ENCODE assay signal across 12 mouse cellular contexts in genomic region chr13:40994487-40995263, GRCm38 (mm10). TPM values are rescaled to one million over a fixed set of nuclear protein-coding genes. Genes with fewer than 3 reads are reported as not detected.
DNase-seq lines count a peak whose midpoint lies in the region; ATAC-seq and TF ChIP-seq lines count a peak whose summit lies in the region.
"Had no signal": no experiment of that assay in that cellular context is flagged by ENCODE, and none has a peak within 500 bp of the region (broad histone marks: within the 10 kb centered on the region; RNA-seq: fewer than 3 reads in every experiment).

No protein-coding gene starts in this region.

- no peaks in the 10 kb centered on the region for H3K9me3 ChIP-seq in liver, embryonic 11.5 days (ENCODE audit: control insufficient read depth, low read length)
- no peaks in the 10 kb centered on the region for H3K9me3 ChIP-seq in embryonic facial prominence, embryonic 12.5 days
- no peaks in the 10 kb centered on the region for H3K9me3 ChIP-seq in liver, embryonic 13.5 days (replicated peaks)
- H3K9me3 ChIP-seq: limb, embryonic 15.5 days had no signal

- H3K27me3 ChIP-seq in liver, adult 2 months (ENCODE audit: control insufficient read depth, insufficient read depth, low read length), result no peaks in the 10 kb centered on the region
- H3K27me3 ChIP-seq in liver, embryonic 11.5 days (replicated peaks; ENCODE audit: control insufficient read depth, insufficient read depth, low read length), result no peaks in the 10 kb centered on the region
- no peaks in the 10 kb centered on the region for H3K27me3 ChIP-seq in embryonic facial prominence, embryonic 12.5 days
- no peaks in the 10 kb centered on the region for H3K27me3 ChIP-seq in liver, embryonic 13.5 days
- H3K27me3 ChIP-seq: limb, embryonic 15.5 days had no signal

- 9% methylated on average over 8 of the region's 8 CpGs for WGBS in liver, adult 2 months
- 31% methylated on average over 8 of the region's 8 CpGs for WGBS in liver, embryonic 11.5 days
- 37% methylated on average over 8 of the region's 8 CpGs for WGBS in embryonic facial prominence, embryonic 12.5 days
- 18% methylated on average over 8 of the region's 8 CpGs for WGBS in liver, embryonic 13.5 days (ENCODE audit: insufficient replicate concordance)

- DNase-seq in embryo, embryonic 10 days (ENCODE audit: low spot score), result peak; percentile 38
- no peak for DNase-seq in embryo, embryonic 9.5 days (ENCODE audit: extremely low spot score)
- DNase-seq in liver, adult 2 months (ENCODE audit: extremely low read depth, low read depth, low spot score), result peak; percentile 69
- DNase-seq in liver, embryonic 11.5 days (ENCODE audit: low spot score), result no peak
- DNase-seq in liver, embryonic 13.5 days, result no peak
- no peak for DNase-seq in thymus, postnatal 4 days
- DNase-seq: B cell, adult 2 months; cerebellum, postnatal 25 days; kidney, postnatal 14 days had no signal

- no peak overlapping the region for H3K4me3 ChIP-seq in liver, adult 2 months (ENCODE audit: insufficient read depth, low read depth, low read length)
- H3K4me3 ChIP-seq in liver, embryonic 11.5 days (ENCODE audit: low read depth, low read length), result no peak overlapping the region
- no peak overlapping the region for H3K4me3 ChIP-seq in embryonic facial prominence, embryonic 12.5 days
- no peak overlapping the region for H3K4me3 ChIP-seq in liver, embryonic 13.5 days (replicated peaks)
- H3K4me3 ChIP-seq: limb, embryonic 15.5 days had no signal

- no peak for TF ChIP-seq POLR2A in liver, adult 2 months (IDR thresholded peaks at IDR 0.05; ENCODE audit: extremely low read depth, insufficient read depth, low read length)

- no peaks in the 10 kb centered on the region for H3K36me3 ChIP-seq in liver, adult 2 months (ENCODE audit: control insufficient read depth, insufficient read depth, low read length)
- no peaks in the 10 kb centered on the region for H3K36me3 ChIP-seq in liver, embryonic 11.5 days (ENCODE audit: control insufficient read depth, insufficient read depth, low read length)
- no peaks in the 10 kb centered on the region for H3K36me3 ChIP-seq in embryonic facial prominence, embryonic 12.5 days
- no peaks in the 10 kb centered on the region for H3K36me3 ChIP-seq in liver, embryonic 13.5 days
- H3K36me3 ChIP-seq: limb, embryonic 15.5 days had no signal

- no peak overlapping the region for H3K4me2 ChIP-seq in liver, embryonic 11.5 days
- H3K4me2 ChIP-seq in embryonic facial prominence, embryonic 12.5 days (replicated peaks), result no peak overlapping the region
- H3K4me2 ChIP-seq in liver, embryonic 13.5 days, result peak overlapping the region; percentile 14; the same call in 1 of the 2 replicates
- H3K4me2 ChIP-seq: limb, embryonic 15.5 days had no signal

- no peak overlapping the region for H3K27ac ChIP-seq in liver, adult 2 months (replicated peaks; ENCODE audit: insufficient read depth, low read depth, low read length)
- H3K27ac ChIP-seq in liver, embryonic 11.5 days (ENCODE audit: low read depth, low read length), result no peak overlapping the region
- no peak overlapping the region for H3K27ac ChIP-seq in embryonic facial prominence, embryonic 12.5 days
- H3K27ac ChIP-seq in liver, embryonic 13.5 days, result no peak overlapping the region
- H3K27ac ChIP-seq: limb, embryonic 15.5 days had no signal

- no peaks in the 10 kb centered on the region for H3K79me2 ChIP-seq in liver, adult 2 months (ENCODE audit: control insufficient read depth, insufficient read depth, low read length)

- peaks cover 3% of the 10 kb centered on the region for H3K4me1 ChIP-seq in liver, adult 2 months (ENCODE audit: control insufficient read depth, insufficient read depth, low read length)
- 0 out of 2 replicates have a peak, but pooled peaks cover 1% of the 10 kb centered on the region for H3K4me1 ChIP-seq in liver, embryonic 11.5 days (replicated peaks; ENCODE audit: control insufficient read depth, insufficient read depth, low read length)
- H3K4me1 ChIP-seq in embryonic facial prominence, embryonic 12.5 days, result no peaks in the 10 kb centered on the region
- H3K4me1 ChIP-seq in liver, embryonic 13.5 days (replicated peaks), result peaks cover 13% of the 10 kb centered on the region
- H3K4me1 ChIP-seq: limb, embryonic 15.5 days had no signal

- no peak for ATAC-seq in liver, embryonic 11.5 days (replicated peaks; ENCODE audit: low FRiP score)
- ATAC-seq in embryonic facial prominence, embryonic 12.5 days (ENCODE audit: insufficient number of reproducible peaks, insufficient read depth, low FRiP score, low TSS enrichment), result peak; percentile 47; the same call in 1 of the 2 replicates
- ATAC-seq in liver, embryonic 13.5 days (ENCODE audit: low read depth), result no peak
- ATAC-seq in megakaryocyte, adult 5-6 weeks (ENCODE audit: poor library complexity, severe bottlenecking), result no peak

- H3K9ac ChIP-seq in liver, adult 2 months (ENCODE audit: low read depth, low read length), result no peak overlapping the region
- H3K9ac ChIP-seq in liver, embryonic 11.5 days (ENCODE audit: low read depth, low read length), result no peak overlapping the region
- H3K9ac ChIP-seq in embryonic facial prominence, embryonic 12.5 days, result no peak overlapping the region
- H3K9ac ChIP-seq in liver, embryonic 13.5 days, result peak overlapping the region; percentile 39; the same call in 1 of the 2 replicates
- H3K9ac ChIP-seq: limb, embryonic 15.5 days had no signal

- TF ChIP-seq CTCF in liver, adult 2 months (IDR thresholded peaks at IDR 0.05; ENCODE audit: low read depth, low read length), result no peak

RNA-seq across cellular contexts. Expression of gene Pak1ip1, which starts 6.1 kb away (rescaled TPM):
- 28.9 and 35.5 TPM in 2 replicates for total RNA-seq in liver, adult 2 months (2014; rRNA removed)
- 33.4 and 34.2 TPM in 2 replicates for polyA plus RNA-seq in liver, adult 2 months (2012; rRNA removed)
- polyA plus RNA-seq in liver, embryonic 11.5 days (2014; fragmentation: Nextera tagmentation; extraction: Ambion mirVana), result 105 and 109 TPM in 2 replicates
- 55.7 and 58.2 TPM in 2 replicates for polyA plus RNA-seq in embryonic facial prominence, embryonic 12.5 days (2016; fragmentation: Nextera tagmentation; extraction: Ambion mirVana)
- polyA plus RNA-seq in liver, embryonic 13.5 days (2015; fragmentation: Nextera tagmentation; extraction: Ambion mirVana), result 76.6 and 81.3 TPM in 2 replicates
- total RNA-seq in megakaryocyte, adult 5-6 weeks (2015), result 50.2 and 50.7 TPM in 2 replicates
- total RNA-seq in megakaryocyte, adult 5-6 weeks (2017), result 73.0 and 80.1 TPM in 2 replicates

RNA-seq across cellular contexts. Expression of gene Tmem14c, which starts 21.4 kb away (rescaled TPM):
- 149 and 153 TPM in 2 replicates for total RNA-seq in liver, adult 2 months (2014; rRNA removed)
- polyA plus RNA-seq in liver, adult 2 months (2012; rRNA removed), result 201 and 244 TPM in 2 replicates
- 954 and 957 TPM in 2 replicates for polyA plus RNA-seq in liver, embryonic 11.5 days (2014; fragmentation: Nextera tagmentation; extraction: Ambion mirVana)
- 183 and 197 TPM in 2 replicates for polyA plus RNA-seq in embryonic facial prominence, embryonic 12.5 days (2016; fragmentation: Nextera tagmentation; extraction: Ambion mirVana)
- 859 and 925 TPM in 2 replicates for polyA plus RNA-seq in liver, embryonic 13.5 days (2015; fragmentation: Nextera tagmentation; extraction: Ambion mirVana)
- total RNA-seq in megakaryocyte, adult 5-6 weeks (2015), result 208 and 221 TPM in 2 replicates
- 112 and 125 TPM in 2 replicates for total RNA-seq in megakaryocyte, adult 5-6 weeks (2017)

Comparison
In these comparisons a context has a peak if more than half of its experiments do, and no peak if none do; other contexts are left out.
1. DNase-seq: peak in embryo, embryonic 10 days (single experiment) and liver, adult 2 months (single experiment); none in embryo, embryonic 9.5 days (single experiment), liver, embryonic 11.5 days (single experiment), liver, embryonic 13.5 days (single experiment) and thymus, postnatal 4 days (single experiment).